Mouse (Mus musculus) neutrophil, adult 5-6 weeks (primary cell): Measurements from ENCODE around the gene Tenm4. TPM values are rescaled to one million over a fixed set of nuclear protein-coding genes. Genes with fewer than 3 reads are reported as not detected.

ENCODE experiments used
- ATAC-seq: fragments of 151-379, 151-347 bp; 2 replicates; pipeline ENCODE4 v1.8.0; 2017; ENCODE audit warnings: mild to moderate bottlenecking, moderate TSS enrichment; ENCODE audit not compliant: insufficient number of reproducible peaks, poor library complexity, low FRiP score, severe bottlenecking; ENCODE audit errors: extremely low read depth
- total RNA-seq: library from RNA; stranded (forward); fragments of 200-1000 nt; gene quantifications from 2 replicates; pipeline ENCODE4 v1.2.3, GENCODE M21; 2017

Gene Tenm4
- total RNA-seq, 1 experiment from 2014 or later: 0.58 TPM

DNA sequence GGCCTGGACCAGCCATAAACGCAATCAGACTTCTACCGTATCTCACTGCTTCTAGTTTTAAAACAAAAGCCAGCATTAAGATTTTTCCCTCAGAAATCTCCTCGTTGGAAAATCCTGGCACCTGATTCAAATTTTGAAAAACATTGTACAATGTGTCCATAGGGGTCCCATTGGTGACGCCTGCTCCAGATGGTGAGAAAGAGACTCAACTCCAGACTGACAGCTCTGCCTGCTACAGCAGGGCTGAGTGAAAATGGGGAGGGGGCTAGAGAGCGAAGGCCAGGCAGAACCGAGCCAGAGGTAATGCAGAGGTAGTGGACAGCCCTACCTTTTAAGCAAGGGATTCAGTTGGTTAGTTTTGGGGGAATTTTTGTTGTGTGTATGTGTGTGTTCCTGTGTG, 589.2 kb downstream of the Tenm4 start:
- ATAC-seq: no peak

DNA sequence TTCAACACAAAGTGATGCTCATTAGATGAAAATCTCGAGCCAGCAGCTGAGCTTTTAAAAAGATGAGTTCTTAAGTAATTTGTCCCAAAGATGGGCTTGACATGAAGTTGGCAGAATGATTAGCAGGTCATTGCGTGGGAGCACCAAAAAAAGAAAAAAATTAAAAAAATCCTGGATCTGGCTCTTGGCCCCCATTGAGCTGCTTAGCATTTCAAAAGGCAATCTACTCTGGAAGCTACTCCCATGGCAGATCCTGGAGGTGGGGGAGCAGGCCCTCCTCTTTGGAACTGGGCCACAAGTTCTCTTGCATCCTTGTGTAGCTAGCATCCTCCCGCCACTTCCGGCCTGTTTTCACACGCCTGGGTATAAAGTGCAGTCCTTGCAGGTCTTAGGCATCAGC, 590.1 kb downstream of the Tenm4 start:
- no peak for ATAC-seq

DNA sequence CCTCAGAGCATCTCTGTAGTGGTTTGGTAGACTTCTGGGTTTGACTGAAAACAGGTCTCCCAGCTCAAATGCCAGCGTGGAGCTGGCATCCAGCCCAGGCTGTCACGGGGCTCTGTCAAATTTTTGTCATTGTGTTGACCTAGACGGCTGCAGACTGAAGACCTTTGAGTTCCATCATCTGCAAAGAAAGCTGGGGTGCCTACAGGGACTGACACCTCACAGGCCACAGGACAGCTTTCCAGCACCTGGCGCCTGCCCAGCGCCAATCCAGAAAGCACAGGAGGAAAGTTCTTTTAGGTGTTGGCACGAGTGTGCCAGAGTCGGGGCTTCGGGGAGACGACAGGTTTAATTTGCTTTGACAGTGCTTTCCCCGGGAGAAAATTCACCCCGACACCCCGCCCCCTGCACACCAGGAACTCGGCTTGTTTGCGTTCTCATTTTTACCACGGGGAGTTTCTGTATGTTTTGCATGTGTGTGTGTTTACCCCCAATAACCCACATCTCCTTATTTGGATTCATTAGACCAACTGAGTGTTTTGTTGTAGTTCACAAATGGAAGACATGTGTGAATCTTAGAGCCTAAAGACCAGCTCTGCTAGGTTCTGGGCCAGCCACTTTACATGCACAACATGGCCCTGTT, 594.4 kb downstream of the Tenm4 start:
- ATAC-seq: no peak

DNA sequence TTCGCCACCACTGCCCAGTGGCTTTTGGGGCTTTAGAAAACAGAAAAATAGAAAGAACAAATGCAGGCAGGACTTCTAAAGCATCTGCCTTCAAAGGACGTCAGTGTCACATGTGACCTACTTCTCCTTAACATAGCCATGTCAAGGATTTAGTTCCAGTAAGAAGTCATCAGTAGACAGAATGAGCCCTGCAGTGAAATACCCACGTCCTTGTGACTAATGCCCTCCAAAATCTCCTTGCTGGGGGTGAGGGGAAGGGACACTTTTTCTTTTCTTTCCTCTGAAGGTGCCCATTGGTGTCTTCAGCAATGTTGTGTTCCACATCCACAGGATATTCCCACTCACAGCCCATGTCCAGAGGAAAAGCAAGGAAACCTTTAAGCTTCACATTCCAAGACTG, 596.0 kb downstream of the Tenm4 start:
- ATAC-seq: no peak

DNA sequence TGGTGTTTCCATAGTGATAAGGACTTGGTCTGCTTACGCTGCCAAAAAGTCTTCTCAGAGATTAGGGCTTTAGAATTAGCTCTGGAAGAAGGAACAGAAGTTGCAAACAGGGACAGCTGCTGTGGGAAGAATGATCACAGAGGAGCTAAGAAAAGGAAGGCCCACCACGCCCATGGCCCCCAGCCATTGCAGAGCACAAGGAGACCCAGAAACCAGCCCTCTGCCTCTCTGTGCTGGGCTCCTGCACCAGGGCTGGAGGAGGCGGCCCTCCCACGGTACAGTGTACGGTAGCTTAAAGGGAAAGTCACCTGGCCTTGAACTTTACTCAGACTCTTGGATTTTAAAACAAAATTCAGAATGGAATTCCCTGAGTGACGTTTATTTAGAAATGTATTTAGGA, 597.7 kb downstream of the Tenm4 start:
- no peak for ATAC-seq

DNA sequence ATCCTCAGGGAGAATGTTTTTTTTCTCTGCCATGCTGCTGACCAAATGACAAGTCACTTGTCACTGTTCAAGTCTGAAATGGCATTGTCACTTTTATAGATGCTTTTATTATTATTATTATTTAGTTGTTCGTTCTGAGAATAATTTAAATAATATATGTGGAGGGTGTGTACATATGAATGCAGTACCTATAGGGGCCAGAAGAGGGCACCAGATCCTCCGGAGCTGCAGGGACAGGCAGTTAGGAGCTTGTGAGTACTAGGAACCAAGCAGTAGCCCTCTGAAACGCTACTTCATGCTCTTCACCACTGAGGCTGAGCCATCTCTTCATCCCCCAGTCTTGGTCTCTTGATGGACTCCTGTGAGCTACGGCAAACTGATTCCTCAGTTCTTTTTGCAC, 598.7 kb downstream of the Tenm4 start:
- peak; percentile 26; the same call in 1 of the 2 replicates for ATAC-seq

DNA sequence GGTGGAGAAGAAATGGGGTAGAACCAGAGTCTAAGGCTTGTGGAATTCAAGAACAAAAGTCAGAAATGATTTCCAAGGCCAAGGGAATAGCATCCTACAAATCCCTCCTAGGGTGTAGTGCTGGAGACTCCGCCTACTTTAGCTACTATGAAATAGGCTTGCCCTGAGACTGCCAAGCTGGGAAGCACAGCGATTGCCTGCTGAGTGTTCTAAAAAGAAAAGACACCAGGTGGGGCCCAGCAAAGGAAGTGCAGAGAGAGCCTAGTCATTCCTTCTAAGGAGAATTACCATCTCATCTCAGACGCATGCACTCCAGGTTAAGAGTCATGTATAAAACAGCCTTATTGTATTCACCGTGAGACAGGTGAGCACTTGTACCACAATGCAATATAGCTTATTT, 601.9 kb downstream of the Tenm4 start:
- ATAC-seq: no peak

DNA sequence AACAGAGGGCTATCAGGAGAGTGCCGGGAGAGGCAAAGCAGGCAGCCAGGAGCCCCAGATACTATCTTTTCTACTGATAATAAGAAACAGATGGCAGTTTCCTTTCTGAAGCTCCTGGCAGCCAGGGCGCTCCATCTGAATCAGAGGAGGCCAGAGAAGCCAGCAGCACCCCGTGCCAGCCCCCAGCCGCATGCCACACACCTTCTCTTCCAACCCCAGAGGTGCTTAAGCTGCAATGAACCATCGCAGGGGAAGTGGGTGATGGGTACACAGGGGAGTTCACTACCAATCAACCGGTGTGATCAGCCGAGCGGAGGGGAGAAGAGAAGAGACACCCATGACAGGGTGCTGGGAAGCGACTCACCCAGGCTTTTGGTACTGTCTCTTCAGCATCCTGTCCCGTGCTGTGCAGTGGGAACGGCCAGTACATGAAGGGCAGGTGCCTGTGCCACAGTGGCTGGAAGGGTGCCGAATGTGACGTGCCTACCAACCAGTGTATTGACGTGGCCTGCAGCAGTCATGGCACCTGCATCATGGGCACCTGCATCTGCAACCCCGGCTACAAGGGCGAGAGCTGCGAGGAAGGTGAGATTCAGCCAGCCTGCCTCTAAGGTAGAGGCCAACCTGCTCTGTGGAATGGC, 602.7 kb downstream of the Tenm4 start:
- no peak for ATAC-seq

DNA sequence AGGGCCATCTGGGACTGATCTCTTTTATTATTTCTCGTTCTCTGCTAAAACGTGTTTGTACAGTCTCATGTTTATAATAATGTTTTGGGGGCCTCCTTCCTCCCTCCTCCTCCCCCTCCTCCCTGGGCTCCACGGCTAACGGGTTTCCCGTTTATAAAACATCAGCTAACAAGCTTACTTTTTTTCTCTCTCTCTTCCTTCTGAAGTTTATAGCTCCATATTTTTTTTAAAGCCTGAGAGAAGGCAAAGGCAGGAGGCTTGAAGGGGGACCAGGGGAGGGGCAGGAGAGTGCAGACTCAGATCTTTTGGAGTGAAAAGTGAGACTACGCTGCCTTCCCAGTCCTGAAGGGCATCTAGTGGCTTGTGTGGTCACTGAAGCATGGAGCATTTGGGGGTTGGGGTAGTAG, 604.0 kb downstream of the Tenm4 start:
- ATAC-seq: no peak

DNA sequence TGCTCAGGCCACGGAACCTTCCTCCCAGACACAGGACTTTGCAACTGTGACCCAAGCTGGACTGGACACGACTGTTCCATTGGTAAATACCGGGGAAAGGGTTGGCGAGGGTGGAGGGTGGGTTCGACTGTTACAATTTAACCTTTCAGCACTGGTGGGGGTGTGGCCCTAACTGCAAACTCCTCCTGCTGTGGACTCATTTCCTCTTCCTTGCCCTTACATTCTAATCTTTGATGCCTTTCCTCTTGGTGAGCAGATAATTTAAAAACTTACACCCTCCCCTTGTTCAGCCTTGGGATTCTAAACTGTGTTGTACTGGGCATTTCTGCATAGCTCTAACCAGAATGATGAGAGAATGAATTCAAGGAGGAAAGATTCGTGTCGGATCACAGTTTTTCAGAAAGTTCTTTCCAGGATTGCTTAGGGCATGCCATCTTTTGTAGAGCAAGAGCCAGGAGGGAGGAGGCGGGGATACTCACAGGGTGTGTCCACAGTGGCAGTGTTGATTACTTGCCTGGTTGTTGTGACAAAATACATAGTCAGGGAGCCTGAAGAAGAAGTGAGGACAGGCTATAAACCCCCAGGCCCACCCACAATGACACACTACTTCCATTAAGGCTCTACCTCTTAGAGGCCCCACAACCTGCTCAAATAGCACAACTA, 607.0 kb downstream of the Tenm4 start:
- ATAC-seq: no peak

DNA sequence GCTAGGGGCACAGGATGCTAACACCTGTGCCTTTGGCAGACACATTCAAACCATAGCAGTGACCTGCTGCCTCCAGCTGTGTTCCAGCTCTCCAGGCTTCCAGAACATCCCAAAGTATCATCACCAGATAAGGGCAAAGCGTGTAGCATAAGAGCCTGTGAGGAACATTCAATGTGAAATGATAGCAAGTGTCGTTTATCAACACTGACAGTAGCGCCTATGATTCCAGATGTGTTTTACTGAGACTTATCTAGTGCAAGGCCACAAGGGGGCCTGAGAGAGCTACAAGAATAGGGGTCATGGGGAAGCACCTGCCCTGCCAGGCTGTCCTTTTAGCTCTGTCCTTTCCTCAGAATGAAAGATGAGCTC, 607.5 kb downstream of the Tenm4 start:
- no peak for ATAC-seq

DNA sequence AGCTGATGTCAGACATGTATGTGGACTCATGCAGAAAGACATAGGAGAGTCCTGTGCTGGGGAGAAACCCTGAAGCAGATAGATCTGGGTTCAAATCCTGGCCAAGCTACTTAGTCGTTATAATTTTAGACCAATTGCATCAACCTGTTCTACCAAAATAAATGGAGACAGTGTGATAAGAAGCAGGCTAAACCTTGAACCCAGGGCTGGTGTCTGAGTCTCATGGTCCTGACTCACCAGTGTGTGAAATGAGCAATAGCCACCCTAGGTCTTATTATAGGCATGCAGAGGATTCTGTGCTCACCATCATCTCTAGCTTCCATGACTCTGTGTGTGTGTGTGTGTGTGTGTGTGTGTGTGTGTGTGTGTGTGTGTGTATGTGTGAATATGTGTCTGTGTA, 609.5 kb downstream of the Tenm4 start:
- ATAC-seq: no peak

DNA sequence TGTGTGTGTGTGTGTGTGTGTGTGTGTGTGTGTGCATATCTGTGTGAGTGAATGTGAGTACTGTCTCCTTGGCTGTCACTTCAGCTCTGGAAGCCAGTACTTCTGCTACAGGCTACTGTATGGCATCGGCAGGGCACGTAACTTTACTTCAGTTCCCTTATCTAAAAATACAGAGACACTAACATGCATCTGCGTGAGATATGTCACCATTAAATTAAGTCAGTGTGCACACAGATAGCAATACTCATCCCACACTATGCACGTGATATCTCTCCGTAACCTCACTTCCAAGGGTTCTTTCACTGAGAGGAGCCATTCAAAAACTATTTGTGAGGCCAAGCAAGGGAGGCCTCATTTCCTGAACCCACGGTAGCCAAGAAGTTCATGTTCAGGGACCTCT, 610.0 kb downstream of the Tenm4 start:
- no peak for ATAC-seq

DNA sequence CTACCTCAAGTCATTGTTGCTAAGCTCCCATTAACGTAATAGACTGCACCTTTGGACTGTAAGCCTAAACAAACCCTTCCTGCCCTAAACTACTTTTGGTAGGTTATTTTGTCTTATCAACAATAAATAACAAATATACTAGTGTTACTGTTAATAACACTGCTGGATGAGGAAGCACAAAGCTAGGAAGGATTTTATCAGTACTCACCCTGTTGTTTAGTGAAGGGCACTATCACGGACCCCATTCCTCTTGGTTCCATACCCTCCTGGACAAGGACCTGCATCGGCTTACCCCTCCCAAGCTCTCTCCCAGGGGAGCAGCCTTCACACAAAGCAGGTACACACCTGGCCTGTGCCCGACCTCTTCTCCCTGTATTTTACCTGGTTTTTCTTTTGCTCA, 611.6 kb downstream of the Tenm4 start:
- ATAC-seq: no peak

DNA sequence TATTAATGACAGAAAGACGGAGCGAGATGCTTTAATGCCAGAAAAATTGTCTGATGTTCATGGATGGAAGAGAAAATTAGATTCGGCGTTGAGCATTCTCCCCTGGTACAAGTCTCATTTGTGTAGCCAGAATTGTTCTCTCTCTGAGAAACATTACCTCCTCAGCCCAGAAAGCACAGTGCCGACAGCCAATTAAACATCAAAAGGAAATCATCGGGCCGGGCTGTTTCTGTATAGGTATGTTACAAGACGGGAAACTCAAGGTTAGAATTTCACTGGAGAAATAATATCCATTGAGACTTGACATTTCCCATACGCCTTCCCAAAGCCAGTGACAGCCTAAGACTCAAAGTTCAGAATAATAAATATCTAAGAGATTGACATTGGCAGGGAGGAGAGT, 614.8 kb downstream of the Tenm4 start:
- ATAC-seq: no peak

DNA sequence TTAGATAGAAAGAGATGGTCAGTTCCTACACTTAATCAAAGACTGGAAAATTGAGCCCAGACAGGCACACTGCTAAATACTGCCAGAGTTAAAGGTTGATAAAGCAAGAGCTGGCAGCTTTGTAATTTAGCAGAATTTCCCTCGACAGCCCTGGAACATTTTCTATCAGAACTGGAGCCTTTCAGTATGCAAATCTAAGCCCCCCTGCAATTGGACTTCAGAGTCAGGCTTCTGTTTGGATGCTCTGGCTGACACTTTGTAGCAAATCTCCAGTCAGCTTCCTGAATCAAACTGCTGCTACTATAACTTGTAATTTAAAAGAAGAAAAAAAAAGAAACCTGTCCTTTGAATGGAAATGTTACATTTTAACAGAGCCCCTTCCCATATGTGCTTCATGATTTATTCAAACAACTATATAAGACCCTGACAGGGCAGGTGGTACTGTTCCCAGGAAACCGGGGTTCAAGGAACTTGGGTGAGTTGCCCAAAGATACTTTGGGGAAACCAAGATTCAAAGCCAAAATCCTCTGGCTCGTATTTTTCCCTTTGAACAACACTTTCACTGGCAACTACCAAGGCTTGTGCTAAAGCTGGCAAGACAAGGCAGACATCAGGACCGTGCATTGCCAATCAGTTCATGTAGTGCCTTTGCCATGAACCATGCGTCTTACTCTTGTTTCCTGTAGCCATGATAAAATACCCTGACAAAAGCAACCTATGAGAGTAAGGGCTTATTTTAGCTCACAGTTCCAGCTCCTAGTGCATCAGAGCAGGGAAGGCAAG, 615.4 kb downstream of the Tenm4 start:
- ATAC-seq: no peak

DNA sequence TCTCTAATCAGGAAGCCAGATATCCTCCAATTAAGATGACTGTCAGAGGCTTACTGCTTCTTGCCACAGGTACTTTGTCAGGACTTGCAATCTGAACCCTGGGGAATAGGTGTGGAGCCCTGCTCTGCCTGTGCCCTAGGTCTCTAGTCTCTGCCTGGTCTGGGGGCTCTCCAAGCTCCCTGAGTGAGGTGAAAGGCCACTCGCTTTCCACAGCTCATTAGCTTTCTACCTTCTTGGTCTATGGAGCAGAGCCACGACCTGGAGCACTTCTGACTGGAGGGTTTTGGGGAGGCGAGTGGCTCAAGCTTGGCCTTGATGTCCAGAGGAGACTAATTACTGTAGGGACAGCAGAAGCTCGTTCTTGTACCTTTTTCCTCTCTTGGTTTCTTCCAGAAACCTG, 617.1 kb downstream of the Tenm4 start:
- ATAC-seq: no peak

DNA sequence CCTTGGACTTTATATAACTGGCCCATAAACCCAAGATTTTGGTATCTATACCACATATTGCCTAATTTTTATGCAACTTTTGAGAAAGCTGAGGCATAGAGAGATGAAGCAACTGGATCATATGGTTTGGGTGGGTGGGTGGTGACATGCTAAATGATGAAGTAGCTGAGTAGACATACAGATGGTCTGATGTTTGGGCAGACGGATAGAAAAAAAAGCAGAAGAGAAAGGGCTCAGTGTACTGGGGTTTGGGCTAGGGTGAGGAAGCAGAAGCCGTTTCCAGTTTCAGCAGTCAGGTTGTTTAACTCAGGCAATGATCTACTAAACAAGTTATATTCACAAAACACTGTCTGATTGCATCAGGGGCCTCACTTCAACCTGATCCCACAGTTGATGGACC, 619.3 kb downstream of the Tenm4 start:
- no peak for ATAC-seq

DNA sequence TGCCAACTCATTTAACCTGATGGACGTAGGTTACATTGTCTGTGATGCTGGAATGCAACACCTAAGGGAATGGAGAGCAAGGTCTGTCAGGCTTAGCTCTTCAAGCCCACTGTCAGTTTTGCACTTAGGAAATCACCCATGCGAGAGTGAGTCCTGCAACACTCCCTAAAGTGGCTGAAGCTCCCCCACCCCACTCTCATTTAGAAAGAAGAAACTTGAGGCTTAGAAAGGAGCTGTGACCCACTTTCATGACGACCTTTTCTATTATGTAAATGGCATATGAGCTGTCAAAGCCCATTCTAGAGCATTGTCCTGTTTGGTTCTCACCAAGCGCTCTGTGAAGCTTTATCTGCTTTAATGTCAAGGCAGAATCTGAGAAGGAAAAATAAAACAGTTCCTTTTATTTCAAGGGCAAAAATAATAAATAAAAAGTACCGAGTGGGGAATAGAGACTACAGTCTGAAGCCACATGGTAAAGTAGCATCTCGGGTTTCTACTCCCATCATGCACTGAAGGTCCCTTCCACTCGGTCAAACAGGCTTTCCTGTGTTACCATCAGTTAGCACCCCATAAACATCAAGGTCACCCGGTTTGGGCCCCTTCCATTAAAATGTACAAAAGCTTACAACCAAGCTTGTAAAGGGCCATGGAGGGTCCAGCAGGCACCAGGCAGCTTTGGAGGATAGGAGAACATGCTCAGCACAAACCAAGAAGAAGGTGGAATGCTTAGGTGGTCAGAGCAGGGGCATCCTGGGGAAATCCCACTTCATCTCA, 621.6 kb downstream of the Tenm4 start:
- no peak for ATAC-seq
